Mouse (Mus musculus) spleen, adult 10 weeks (tissue): Measurements from ENCODE around the gene Slc9a4. TPM values are rescaled to one million over a fixed set of nuclear protein-coding genes. Genes with fewer than 3 reads are reported as not detected.

Experiments used
- polyA plus RNA-seq: library from polyadenylated mRNA; stranded (reverse); fragments of 350-450 nt; fragmentation: Illumina TruSeq; extraction: RNeasy Lipid Tissue Mini Kit (QIAGEN cat#74804); gene quantifications from one replicate; pipeline ENCODE4 v1.2.3, GENCODE M21; 2015; ENCODE audit warnings: low replicate concordance; ENCODE audit not compliant: insufficient read depth

The Slc9a4 gene
- polyA plus RNA-seq: not detected

GRCm38 (mm10) chr1:40579784-40580183 lies at the start of gene Slc9a4:
Slc9a4 (plus strand) TSS chr1:40580081.

Other genes with a start within 250 kb of the Slc9a4 start
- 2.2 TPM for gene Il1rl1, start 150.5 kb upstream of the Slc9a4 start, polyA plus RNA-seq
- 29.1 TPM for gene Il18r1, start 114.5 kb upstream of the Slc9a4 start, polyA plus RNA-seq
- 21.7 TPM for gene Il18rap, start 64.7 kb upstream of the Slc9a4 start, polyA plus RNA-seq
- gene Slc9a2, start 100.5 kb downstream of the Slc9a4 start, polyA plus RNA-seq: 0.10 TPM
- gene Mfsd9, start 210.6 kb downstream of the Slc9a4 start, polyA plus RNA-seq: 1.7 TPM
- not detected for gene Tmem182, start 225.5 kb downstream of the Slc9a4 start, polyA plus RNA-seq